Mouse (Mus musculus) gastrocnemius, postnatal 14 days (tissue): ENCODE measurements at regions not wholly inside any gene's neighbourhood (a gene's known extent, or its start where the extent isn't known, plus 50 kb on each side); places are given as distances from the start of the nearest gene placed in this dataset.
"Not testable (repeated sequence)": the region's sequence is repeated elsewhere in the genome, so short reads cannot be mapped to it uniquely, and the experiment has no call there.

Source experiments
- DNase-seq: peaks from one replicate; pipeline ENCODE4 v3.0.0; 2021; ENCODE audit warnings: mixed read lengths
- intact Hi-C: fragments of 180-260 bp; cut with DNase I; formaldehyde crosslinking; loops from one replicate; pipeline ENCODE4 v1.15.1; 2025; ENCODE audit warnings: low total_unique reads

DNA sequence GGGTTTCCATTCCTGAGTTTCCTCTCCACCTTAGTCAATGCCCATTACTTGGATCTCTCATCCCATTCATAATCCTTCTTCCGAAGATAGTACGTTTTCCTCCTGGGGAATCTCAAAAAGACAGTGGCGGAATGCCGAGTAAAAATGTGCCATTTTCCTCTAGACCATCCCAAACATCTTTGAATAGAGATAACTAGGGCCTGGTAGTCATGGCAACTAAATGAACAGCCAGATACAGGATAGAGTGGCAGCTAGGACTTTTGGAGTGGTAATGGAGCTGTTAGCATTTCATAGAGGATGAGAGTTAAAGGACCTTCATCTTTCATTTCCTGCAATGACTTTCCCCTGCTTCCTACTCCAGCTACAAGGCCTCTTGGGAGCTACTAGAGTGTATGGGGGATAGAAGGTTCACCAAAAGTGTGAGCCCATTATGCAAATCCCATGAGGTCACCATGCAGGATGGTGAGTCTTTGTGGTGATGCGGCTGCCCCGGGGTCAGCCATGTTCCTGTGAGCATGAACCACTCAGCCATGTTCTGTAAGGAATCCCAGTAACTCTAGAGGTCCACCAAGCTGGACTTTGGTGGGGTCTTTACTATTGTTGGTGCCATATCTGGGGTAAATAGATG is 317.4 kb upstream of the Shh start:
- intact Hi-C loops: no loop called here
- no peak for DNase-seq

DNA sequence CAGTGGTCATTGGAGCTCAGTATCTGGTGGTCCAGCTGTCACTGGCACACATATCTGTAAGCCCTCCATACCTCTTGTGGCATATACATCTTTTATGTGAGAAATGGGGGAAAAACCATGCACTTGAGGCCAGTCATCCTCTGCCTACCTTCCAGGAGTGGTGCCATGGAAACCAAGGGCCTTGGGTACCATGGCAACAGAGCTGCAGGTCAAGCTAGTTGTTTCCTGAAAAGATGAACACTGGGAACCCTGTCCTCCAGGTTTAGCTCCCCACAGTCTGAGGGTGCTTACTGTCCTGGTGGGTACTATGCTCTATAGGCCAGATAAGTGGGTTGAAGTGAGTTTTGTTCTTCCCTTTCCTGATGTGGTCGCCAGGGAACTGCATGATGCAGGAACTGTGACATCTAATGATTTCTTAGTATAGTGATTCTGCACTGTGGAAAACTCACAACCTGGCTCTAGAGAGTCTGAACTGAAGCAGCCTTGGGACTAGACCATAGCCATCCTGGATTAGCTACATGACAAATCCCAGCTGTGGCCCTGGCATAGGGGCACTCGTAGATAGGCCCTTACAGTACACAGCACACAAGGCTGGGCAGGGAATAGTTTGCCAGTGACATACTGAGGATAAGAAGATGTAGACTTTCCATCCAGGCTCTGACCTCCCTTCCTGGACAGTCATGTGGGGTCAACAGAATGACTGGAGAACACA is 308.7 kb upstream of the Shh start:
- intact Hi-C loops: no loop called here
- no peak for DNase-seq

DNA sequence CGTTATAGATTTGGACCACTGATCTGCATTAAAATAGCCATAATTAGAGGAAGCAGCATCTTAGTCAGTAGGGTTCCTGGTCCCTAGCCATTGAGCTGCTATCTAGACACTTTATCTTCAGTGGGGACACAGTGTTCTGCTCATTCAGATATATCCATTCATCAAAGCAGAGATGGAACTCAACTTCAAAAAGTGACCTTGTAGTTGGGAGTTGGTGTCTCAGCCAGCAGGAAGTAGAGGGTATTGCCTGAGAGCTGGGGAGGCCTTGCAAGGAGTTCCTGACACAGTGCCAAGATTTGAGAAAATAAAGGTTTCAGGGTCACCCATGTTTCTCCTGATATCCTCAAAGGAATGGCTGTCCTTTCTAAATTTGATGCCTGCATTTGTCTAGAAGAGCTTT is 304.7 kb upstream of the Shh start:
- intact Hi-C loops: no loop called here

DNA sequence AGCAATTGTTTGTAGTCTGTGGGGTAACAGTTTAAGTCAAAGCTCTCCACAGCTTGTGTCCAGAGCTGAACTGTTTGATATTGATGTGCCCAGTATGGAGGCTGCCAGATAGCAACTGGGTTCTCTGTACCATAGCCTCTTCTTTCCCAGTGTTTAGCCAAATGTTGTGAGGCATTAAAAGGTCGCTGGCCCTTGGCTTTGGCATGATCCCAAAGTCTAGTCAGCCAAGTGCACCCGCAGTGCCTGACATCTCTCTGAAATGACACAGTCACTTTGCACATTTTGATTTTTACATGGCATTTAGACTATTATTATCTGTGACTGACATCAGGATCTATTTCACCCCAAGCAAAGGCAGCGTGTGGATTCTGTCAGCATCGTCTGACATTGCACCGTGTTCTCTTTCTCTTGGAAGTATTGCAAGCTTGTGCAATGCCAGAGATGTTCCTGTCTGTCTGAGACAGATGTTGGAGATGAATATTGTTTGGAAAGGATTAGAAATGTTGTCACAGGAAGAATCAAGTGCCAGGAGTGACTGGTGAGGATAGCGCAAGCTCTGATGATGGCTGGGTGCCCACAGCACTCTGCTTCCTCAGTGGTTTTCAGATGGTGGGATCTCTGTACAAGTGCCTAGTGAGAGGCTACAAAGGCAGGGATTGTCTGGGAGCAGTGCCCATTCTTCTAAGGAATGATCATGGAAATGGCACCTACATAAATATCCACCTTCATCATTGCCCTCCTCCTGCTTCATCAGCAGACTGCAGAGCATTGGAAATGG is 289.3 kb upstream of the Shh start:
- no peak for DNase-seq
- intact Hi-C loops: no loop called here

More for the DNA sequence above, 304.7 kb upstream of the Shh start:
- DNase-seq: no peak

DNA sequence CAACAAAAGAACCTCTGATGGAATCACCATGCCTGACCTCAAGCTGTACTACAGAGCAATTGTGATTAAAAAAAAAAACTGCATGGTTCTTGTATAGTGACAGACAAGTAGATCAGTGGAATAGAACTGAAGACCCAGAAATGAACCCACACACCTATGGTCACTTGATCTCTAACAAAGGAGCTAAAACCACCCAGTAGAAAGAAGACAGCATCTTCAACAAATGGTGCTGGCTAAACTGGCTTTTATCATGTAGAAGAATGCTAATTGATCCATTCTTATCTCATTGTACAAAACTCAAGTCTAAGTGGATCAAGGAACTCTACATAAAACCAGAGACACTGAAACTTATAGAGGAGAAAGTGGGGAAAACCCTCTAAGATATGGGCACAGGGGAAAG is 284.8 kb upstream of the Shh start:
- DNase-seq, intact Hi-C loops: not testable (repeated sequence)

DNA sequence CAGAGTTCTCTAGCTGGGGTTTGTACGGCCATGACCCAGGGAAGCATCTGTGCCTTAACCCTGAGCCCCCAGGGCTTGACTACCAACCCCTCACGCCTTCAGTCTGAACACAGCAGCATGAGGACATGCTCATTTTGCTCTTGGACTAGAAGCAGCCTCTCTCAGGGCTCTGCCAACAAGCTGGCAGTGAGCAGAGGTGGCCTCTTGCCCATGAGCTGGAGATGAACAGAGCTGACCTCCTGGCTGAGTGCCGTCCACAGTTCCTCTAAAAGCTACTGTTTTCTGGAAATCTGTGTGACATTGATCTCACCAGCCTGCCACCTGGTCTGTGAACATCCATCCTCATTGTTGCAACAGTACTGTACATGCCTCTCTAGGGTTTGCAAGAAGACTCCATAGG is 267.7 kb upstream of the Shh start:
- no peak for DNase-seq
- intact Hi-C loops: no loop called here

DNA sequence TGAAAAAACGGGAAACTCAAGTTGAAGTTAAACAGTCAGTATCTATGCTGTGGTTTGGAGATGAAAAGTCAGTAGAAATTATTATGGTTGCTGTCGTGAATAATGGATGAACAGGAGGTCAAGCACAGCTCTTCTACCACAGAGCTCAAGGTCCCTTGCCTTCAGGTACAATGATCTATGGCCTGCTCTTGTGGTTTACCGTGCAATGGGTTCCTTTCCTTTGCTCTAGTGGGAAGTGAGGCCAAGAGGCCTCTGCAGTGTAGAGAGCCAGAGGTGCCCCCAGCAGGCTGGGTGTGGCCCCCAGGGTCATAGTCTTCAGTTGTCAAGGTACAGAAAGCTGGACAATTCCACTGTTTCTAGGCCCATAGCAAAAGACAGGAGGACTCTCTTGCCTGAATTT is 255.0 kb upstream of the Shh start:
- intact Hi-C loops: no loop called here
- no peak for DNase-seq

DNA sequence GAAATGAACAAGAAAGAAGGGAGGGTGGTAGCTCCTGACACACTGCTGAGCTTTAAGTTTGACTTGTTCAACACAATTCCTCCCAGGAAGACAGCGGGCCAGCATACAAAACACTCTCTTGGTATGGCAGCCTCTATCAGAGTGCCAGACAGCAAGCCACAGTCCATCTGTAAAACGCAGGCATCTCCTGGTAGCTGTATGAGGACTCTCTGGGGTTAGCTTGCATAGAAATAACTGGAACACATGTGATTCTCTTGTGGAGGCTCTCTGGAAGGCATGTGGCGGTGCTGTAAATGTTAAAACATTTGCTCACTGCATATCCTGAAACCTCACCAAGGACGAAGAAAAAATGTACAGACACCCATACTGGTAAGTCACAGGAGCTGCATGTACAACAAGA is 247.9 kb upstream of the Shh start:
- intact Hi-C loops: no loop called here
- DNase-seq: no peak

DNA sequence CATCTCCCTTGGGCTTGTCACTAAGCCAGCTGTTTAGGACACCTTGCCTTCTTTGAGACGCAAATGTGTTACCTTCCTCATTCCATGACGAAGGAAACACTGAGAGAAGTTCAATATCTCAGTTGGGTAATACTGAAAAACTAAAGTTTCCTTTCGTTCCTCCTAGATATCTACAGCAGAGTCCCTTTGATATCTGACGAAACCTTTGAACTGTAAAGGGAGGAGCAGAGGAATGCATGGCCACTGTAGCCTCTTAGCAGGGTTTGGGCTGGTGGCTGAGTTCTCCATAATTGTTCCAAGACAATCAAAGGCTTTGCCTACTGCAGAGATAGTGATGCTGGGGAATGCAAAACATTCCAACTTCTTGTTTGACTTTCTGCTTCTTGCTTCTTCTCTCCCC is 243.5 kb upstream of the Shh start:
- no peak for DNase-seq
- intact Hi-C loops: no loop called here

DNA sequence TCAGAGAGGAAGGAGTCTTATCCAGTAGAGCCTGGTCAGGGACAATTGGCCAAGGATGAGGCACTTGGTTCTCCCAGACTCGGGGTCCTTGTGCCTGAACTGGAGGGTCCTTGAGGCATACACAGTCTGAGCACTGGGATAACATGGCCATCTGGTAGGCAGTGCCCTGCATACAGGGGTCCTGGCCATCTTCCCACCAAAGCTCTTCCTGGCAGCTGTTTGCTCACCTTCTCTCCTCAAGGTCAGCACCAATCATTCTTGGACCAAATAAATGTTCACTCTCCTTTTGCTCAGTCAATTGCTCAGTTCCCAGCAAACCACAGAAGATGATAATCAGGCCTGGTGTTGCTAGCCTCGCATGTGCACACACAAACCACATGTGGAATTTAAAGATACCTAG is 242.6 kb upstream of the Shh start:
- no peak for DNase-seq

DNA sequence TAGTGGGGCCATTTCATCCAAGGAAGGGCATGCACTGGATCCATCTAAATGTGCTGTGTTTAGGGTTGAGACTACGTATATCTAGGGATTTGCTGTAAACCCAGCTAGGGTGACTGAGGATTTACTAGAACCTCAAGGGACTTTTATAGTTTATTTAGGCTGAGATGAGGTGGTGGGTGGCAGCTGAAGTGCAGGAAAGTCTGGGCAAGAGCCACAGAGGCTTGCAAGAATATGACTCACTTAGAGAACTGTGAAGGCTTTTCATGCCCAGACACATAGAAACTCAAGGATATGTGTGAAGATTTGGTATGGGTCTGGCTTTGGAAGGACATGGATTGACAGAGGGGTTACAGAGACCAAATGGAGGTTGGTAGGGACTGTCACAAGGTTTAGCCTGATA is 237.3 kb upstream of the Shh start:
- no peak for DNase-seq
- intact Hi-C loops: no loop called here

More for the DNA sequence above, 242.6 kb upstream of the Shh start:
- intact Hi-C loops: no loop called here

DNA sequence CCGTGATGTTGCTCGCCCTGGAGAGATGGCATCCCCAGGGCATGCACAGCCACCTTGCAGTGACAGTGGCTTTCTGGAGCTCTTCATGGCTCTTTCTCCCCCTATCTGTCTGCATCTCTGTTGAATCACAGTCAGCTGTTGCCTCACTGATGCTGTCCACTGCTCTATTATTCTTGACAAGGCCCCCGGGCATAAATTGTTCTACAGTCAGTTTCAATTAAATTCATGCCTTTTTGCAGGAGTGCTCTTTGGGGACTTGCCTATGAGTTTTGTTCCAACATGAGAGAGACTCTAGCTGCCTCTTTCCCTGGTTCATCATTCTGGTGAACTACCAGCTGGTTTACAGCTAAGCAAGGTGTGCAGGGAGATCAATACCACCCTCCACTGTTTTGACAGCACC is 229.9 kb upstream of the Shh start:
- no peak for DNase-seq
- intact Hi-C loops: no loop called here

DNA sequence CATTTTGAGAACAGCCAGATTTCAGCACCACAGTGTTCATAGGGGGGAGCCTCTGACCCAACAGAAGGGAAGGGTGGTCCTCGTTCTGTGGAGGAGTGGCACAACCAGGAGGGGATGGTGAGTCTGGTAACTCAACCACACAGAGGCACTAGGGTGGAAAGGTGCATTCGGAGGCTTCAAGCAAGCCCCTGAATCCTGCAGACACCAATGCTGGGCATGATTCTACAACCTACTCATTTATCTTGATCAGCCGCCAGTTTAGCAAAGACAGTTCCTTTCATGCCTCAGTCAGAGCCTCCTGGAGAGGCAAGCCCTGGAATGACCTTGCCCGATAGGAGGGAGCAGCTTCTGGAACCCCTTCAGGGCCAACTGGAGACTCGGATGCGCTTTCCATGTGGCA is 223.1 kb upstream of the Shh start:
- no peak for DNase-seq
- intact Hi-C loops: no loop called here

DNA sequence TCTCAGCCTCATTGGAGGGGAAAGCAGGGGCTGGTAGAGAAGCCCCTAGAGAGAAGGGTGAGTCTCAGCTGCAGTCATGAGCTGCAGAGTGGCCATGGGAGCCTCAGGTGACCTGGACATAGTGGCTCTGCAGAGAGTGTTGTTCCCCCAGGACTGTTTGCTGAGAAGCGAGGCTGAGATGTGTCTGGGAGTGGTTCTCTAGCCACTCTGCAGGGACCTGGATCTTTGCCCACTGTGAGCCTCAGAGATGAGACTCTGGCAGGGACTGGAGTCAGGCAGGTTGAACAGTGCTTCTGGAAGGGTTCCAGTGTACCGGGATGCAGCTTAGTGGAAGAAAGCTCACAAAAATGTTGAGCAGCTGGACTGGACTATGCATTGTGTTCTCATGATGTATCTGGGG is 222.6 kb upstream of the Shh start:
- intact Hi-C loops: no loop called here
- DNase-seq: no peak

DNA sequence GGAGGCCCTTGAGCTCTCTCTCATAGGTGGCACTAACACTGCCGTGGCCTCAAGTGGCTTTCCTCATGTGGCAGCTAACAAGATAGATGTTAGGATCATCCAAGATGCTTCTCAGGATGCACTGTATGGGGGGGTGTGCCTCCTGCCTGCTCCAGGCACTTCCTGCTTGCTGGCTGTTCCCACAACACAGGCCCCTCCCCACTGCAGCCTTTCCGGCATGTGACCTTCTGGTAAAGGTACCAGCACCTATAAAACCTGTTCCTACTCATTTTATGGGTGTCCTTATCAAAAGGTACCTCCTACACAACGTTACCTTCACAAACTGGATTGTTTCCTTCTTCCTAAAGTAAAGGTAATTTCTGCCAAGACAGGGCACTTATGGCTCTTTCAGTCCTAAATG is 222.1 kb upstream of the Shh start:
- DNase-seq: no peak
- intact Hi-C loops: no loop called here

DNA sequence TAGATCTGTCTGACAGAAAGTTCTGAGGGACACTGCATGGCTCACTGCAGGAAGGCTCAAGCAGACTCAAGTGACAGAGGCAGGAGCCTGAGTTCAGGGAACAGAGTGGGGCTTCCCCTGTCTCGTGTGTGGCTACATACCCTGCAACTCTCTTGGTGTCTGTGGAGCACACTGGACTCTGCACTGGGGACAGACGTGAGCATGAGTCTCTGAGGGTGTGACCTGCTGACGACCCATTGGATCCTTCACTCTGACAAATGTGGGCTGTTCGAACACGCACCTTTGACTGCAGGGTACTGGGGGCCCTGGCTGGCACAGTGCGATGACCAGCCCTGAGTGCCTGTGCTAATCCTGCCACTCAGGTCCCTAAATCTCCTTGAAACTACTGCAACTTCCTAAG is 215.8 kb upstream of the Shh start:
- intact Hi-C loops: no loop called here
- no peak for DNase-seq

DNA sequence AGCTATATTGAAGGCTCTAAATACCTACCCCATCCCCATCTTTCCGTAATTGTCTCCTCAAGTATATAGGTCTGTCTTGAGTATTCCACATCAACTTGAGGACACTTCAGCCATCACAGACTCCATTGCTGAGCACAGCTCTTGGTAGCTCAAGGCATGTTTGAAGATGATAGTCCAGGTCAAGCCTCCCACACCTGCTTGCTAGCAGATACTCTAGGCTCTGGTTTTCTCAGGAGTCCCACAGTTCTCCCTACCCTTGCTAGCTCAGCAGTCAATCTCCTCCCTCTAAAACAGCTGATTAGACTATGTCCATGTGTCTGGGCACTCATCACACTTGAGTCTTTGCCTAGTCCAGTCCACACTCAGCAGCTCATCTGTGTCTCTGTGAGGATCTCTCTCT is 213.3 kb upstream of the Shh start:
- intact Hi-C loops: no loop called here
- no peak for DNase-seq

DNA sequence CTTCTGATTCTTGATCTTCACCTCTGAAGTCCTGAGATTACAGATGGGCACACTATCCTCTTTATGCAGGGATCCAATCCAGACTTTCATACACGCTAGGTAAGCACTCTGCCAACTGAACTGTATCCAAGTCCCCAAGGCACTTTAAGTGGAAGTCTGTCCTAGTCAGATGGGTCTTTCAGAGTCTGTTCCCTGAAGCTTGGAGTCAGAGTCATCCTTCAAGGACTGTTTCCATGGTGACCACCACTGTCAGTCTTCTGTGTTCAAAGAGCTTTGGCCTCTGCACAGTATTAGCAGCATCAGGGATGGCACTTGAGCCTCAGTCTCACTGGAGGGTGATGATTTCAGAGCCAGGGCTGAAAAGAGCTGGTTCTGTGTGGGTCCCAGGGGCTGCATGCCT is 212.7 kb upstream of the Shh start:
- intact Hi-C loops: no loop called here
- no peak for DNase-seq

DNA sequence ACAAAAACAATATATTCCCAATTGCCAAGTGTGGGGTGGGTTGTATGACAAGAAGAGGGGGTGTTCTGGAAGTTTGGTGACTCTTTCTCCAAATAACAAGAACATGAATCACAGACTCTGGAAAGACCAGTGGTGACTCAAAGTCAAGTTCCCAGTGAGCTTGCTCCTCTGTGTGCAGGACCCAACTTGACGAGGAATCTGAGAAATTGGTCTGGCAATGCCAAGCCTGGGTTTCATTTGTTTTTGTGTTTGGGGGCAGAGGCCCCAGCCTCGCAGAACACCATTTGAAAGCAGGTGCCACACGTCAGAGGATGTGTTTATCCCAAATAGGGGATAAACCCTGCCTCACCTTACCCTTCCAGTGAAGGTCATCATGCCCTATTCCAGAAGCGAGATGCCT is 163.1 kb upstream of the Shh start:
- DNase-seq: no peak
- intact Hi-C loops: no loop called here

DNA sequence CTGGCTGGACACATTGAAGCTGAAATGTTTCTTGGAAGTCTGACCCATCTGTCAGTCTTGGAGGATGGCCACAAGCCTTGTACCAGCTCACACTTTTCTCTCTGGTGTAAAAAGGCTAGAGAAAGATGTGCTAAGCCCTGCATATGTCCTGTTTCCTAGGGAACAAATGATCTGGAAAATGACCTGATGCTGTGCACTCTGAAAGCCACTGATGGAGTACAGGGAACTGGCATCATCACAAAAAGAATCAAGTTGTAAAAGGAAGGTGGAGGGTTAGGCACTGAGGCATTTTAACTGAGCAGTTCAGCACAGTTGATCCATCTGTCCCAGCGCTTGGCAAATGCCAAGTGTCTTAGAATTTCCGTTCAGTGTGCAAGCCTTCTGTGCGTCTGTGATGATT is 144.8 kb upstream of the Shh start:
- intact Hi-C loops: no loop called here
- DNase-seq: no peak
